ENCODE assay signal across 9 mouse cellular contexts in the genomic region with DNA sequence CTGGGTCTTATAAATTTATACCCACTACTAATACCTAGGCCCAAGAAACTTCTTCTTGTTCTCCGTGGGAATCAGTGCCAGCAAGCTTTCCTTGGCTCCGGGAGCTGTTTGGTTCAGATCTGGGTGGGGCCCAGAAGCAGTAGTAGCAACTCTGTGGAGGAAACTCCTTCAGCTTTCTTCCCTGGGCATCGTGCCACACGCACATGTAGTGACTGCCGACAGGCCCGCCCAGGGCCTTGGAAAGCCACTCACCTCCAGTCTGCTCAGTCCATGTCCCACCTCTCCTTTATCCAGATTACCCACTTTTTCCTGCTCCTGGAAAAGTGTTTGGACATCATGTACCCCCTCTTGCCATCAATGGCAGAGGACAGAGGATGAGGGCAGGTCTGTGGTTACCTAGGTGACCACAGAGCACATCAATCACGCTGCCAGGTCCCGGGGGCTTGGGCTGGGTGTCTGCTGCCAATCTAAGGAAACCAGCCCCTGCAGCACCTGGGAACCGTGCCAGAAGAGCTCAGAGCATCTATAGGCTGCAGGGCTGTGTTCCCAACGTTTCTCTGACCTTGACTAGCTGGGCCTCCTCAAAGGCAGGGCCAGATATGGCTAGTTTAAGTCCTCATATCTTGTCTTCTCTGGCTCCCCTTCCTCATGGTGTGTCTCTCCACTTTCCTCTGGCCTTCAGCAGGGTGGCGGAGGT.
A peak's percentile ranks its signal among the peaks of the same experiment; 100 is the strongest.
DNase-seq lines count a peak whose midpoint lies in the region; ATAC-seq and TF ChIP-seq lines count a peak whose summit lies in the region.
"Had no signal": no experiment of that assay in that cellular context is flagged by ENCODE, and none has a peak within 500 bp of the region (broad histone marks: within the 10 kb centered on the region; RNA-seq: fewer than 3 reads in every experiment).

No protein-coding gene starts in this region.

- TF ChIP-seq EP300 in heart, postnatal 0 days (IDR thresholded peaks at IDR 0.05; ENCODE audit: low read depth): no peak

- peak; percentile 59 for ATAC-seq in heart, postnatal 0 days (ENCODE audit: insufficient read depth, low read depth)
- ATAC-seq in granulocyte monocyte progenitor cell, adult 5-6 weeks (replicated peaks; ENCODE audit: poor library complexity, severe bottlenecking): no peak
- no peak for ATAC-seq in inflammation-experienced regulatory T-cells, adult 6 months

- no peak overlapping the region for H3K9ac ChIP-seq in heart, postnatal 0 days (replicated peaks; ENCODE audit: low read depth, low read length)

- no peaks in the 10 kb centered on the region for H3K9me3 ChIP-seq in heart, postnatal 0 days (replicated peaks; ENCODE audit: control insufficient read depth, low read length)
- H3K9me3 ChIP-seq: G1E had no signal

- H3K4me2 ChIP-seq in heart, postnatal 0 days (ENCODE audit: low read depth, low read length): no peak overlapping the region

- H3K4me3 ChIP-seq in heart, postnatal 0 days (ENCODE audit: low read depth, low read length): no peak overlapping the region

- 13% methylated on average over 11 of the region's 11 CpGs for WGBS in heart, postnatal 0 days

- H3K36me3 ChIP-seq in heart, postnatal 0 days (replicated peaks; ENCODE audit: control insufficient read depth, insufficient read depth, low read length): no peaks in the 10 kb centered on the region
- H3K36me3 ChIP-seq: G1E had no signal

- peak overlapping the region; percentile 56 for H3K27ac ChIP-seq in heart, postnatal 0 days (ENCODE audit: low read depth)

- peak; percentile 26 for DNase-seq in kidney, adult 11 months
- DNase-seq in kidney, adult 8-10 months: no peak
- peak; percentile 28 for DNase-seq in brain, adult 2 months (ENCODE audit: low read depth, low spot score)
- DNase-seq in heart, postnatal 0 days (ENCODE audit: low spot score): peak; percentile 60
- DNase-seq in lung, postnatal 14 days: peak; percentile 86
- no peak for DNase-seq in thymus, postnatal 0 days (ENCODE audit: low spot score)

- TF ChIP-seq CTCF in heart, postnatal 0 days (IDR thresholded peaks at IDR 0.05; ENCODE audit: low read depth): no peak

- no peaks in the 10 kb centered on the region for H3K27me3 ChIP-seq in heart, postnatal 0 days (ENCODE audit: control insufficient read depth, insufficient read depth, low read length)

- H3K4me1 ChIP-seq in heart, postnatal 0 days (ENCODE audit: control insufficient read depth, insufficient read depth): peaks cover 24% of the 10 kb centered on the region

Comparison
In these comparisons a context has a peak if more than half of its experiments do, and no peak if none do; other contexts are left out.
1. DNase-seq: peak in kidney, adult 11 months (single experiment), brain, adult 2 months (single experiment), heart, postnatal 0 days (single experiment) and lung, postnatal 14 days (single experiment); none in kidney, adult 8-10 months (0 of 2) and thymus, postnatal 0 days (single experiment).